Mouse (Mus musculus): ENCODE data around the gene Cdhr3.
A peak's percentile ranks its signal among the peaks of the same experiment; 100 is the strongest.

Cdhr3 gene

GRCm38 (mm10) chr12:33035089-33035718 lies 57.5 kb downstream of the Cdhr3 start:
- DNase-seq (ENCODE audit: low spot score in 2 of 2), result no peak

- no peak for DNase-seq (ENCODE audit: low spot score in 2 of 2)
Observed at GRCm38 (mm10) chr12:33034343-33035088, 58.2 kb downstream of the Cdhr3 start.

- DNase-seq (ENCODE audit: low spot score in 2 of 2), result no peak
Observed at GRCm38 (mm10) chr12:33033221-33033620, 59.5 kb downstream of the Cdhr3 start.

GRCm38 (mm10) chr12:33030589-33030988 lies 62.1 kb downstream of the Cdhr3 start:
- no peak for DNase-seq (ENCODE audit: low spot score in 2 of 2)

- DNase-seq (ENCODE audit: low spot score in 2 of 2), result no peak
Observed at GRCm38 (mm10) chr12:33030066-33030465, 62.6 kb downstream of the Cdhr3 start.

DNA sequence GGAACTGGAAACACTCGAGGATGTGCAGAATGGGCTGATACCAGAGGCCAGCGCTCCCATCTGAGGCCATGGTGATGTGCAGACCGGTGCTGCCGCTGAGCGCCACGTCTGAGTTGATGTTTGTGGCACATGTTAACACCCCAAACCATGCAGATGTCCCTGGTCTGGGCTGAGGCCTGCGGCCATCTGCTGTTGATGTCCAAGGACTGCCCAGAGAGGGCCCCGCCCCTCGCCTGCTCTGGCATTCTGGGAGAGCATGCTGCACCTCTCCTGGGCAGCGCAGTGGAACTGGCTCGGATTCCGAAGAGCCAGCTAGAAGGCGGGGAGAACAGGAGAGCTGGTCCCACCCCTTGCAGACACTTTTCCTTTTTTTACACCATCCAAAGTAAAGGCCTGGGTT lies 64.0 kb downstream of the Cdhr3 start:
- DNase-seq (ENCODE audit: low spot score in 2 of 2), result no peak

DNA sequence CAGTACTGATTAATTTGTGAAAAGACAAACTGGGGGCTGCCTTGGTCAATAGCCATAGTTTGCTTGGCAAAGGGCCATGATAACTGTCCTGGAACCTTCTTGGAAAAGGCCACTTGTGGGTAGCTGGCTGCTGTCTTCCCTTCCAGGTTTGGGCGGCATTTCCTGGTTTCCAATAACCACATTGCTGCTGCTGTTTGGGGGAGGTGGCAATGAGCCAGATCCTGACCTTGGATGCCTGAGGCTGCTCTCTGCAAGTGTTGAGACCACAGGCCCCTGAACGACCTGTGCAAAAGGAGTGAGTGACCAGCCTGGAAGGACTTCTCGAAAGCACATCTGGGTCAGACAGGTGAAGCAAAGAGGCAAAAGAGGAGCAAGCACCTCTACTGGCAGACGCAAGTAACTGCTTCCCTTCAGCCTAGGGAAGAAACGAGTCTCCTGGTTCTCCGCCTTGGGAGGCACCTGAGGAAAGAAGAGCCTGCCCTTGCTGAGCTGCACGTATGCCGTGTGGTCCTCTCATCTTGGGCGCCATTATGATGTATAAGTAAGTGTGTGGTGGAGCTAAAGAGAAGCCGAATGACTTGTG lies 64.5 kb downstream of the Cdhr3 start:
- DNase-seq (ENCODE audit: low spot score in 2 of 2), result no peak

- DNase-seq (ENCODE audit: low spot score in 2 of 2), result peak; percentile 71 to 81
Observed at GRCm38 (mm10) chr12:33027093-33027492, 65.6 kb downstream of the Cdhr3 start.

GRCm38 (mm10) chr12:33024524-33024923 lies 68.2 kb downstream of the Cdhr3 start:
- no peak for DNase-seq (ENCODE audit: low spot score in 2 of 2)

DNA sequence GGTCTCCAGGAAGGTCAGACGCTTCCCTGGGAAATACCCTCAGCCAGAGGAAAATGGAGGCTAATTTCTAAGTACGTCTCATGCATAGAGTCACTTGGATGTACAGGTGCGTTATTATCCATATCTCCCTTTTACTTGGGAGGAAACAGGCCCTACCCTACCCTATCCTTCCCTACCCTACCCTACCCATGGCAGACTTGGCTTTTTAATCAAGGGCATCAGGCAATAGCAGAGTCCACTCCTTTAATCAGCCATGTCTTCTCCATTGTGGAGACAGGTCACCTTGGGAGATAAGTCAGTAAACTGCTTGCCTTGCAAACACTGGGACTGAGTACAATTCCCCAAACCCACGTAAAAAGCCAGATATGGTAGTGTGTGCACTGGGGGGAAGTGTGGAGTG lies 70.9 kb downstream of the Cdhr3 start:
- DNase-seq (ENCODE audit: low spot score in 2 of 2), result no peak

GRCm38 (mm10) chr12:33021140-33021539 lies 71.5 kb downstream of the Cdhr3 start:
- no peak for DNase-seq (ENCODE audit: low spot score in 2 of 2)

DNA sequence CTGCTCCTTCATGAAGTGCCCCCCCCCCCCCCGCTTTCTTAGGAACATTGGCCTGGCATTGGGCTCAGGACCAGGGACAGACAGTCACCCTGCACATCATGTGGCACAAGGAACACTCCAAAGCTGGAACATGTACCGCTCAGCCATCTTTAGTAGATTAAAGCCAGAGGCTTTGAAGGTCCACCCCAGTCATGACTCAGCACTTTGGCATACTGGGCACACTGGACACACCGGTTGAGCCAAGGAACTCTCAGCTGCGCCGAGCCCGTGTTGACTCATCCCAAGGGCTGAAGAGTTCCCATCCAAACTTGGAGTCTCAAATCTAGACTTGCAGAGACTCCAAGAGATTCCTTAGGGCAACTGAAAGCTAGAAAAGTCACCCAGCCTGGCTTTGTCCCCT lies 72.7 kb downstream of the Cdhr3 start:
- DNase-seq (ENCODE audit: low spot score in 2 of 2), result no peak

- DNase-seq (ENCODE audit: low spot score in 2 of 2), result no peak
Observed at GRCm38 (mm10) chr12:33018601-33019000, 74.1 kb downstream of the Cdhr3 start.

DNA sequence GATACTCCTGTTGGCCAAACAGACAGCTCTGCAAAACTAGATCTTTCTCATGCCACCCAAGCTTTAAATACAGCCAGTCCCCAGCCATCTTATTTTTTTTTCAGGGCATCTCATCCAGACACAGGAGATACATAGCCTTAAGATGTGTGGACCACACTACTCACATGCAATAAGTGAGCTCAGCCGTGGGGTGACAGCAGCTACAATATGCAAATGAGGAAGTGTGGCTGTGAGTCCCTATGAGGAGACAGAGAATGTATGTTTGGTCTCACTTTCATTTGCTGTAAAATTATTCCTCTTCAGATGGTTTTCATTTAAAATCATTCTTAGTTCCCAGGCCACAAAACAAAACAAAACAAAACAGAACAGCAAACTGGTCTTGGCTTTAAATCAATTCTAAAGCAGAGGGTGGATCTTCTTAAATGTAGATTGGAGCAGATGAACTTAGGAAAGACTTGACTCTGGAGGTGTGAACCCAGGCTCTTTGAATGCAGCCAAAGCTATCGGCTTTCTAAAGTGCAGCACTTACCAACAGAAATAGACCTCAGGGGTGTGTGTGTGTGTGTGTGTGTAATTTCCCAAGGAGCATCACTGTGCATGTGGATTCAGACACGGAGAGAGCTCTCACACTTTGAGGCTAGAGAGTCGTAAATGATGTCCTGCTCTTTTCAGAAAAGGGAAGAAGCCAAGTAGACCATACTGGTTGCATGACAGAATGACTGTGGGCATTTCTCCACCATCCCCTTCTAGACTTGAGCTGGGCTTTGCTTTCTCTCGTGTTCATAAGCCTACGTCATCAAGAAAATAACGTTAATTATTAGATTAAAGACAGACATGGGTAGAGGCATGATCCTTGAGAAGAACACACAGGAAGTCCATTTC lies 75.6 kb downstream of the Cdhr3 start:
- no peak for DNase-seq (ENCODE audit: low spot score in 2 of 2)

DNA sequence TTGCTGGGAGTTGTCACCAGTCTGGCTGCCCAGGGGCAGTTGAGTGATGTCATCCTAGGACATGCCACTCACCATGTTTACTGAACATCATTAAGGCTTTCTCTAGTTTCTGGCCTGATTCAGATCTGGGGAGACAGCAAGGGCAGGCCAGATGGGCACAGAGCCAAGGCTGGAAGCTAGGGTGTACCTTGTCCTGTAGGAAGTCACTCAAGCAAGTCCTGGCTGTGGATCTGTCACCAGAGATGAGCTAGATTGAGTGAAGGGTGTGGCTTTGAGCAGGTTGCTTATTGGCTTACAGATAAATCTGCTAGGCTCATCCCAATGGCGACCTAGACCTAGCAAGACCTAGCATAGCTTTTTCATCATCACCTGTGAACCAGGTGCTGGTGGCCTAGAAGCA lies 77.6 kb downstream of the Cdhr3 start:
- DNase-seq (ENCODE audit: low spot score in 2 of 2), result no peak

DNA sequence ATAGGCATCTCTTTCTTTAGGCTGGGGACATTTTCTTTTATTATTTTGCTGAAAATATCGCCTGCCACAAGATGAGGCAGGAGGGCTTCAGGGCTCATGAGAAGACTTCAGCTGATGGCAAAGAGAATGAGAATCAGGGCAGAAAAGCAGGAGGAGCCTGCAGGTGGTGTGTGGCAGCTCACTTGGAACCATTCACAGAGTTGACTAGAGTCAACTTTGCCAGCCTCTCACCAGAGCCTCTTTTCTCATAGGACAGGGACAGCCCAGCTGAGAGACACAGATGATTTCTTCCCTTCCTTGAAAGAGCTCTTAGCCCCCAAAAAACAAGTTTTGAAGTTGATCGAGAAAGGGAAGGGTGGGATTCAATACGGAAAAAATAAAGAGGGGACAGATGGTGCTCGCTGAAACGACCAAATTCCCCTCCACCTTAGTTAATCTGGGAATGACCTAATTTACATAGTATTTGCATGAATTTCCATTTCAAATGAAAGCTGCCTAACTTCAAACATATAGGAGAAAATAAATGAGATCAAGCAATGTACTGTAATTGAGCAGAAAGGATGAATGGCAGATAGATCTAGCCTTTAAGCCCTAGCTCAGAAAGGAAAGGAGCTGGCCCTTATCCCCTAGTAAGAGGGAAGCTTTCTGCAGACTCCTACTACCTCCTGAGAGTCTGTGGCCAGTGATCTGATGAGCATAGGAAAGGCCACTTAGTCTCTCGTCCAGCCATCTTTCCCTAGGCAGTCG lies 78.5 kb downstream of the Cdhr3 start:
- DNase-seq (ENCODE audit: low spot score in 2 of 2), result no peak

GRCm38 (mm10) chr12:33010026-33010425 lies 82.6 kb downstream of the Cdhr3 start:
- peak in 1 of 2 experiments; percentile 48 for DNase-seq (ENCODE audit: low spot score in 2 of 2)

GRCm38 (mm10) chr12:33009206-33009966 lies 83.3 kb downstream of the Cdhr3 start:
- no peak for DNase-seq (ENCODE audit: low spot score in 2 of 2)

DNA sequence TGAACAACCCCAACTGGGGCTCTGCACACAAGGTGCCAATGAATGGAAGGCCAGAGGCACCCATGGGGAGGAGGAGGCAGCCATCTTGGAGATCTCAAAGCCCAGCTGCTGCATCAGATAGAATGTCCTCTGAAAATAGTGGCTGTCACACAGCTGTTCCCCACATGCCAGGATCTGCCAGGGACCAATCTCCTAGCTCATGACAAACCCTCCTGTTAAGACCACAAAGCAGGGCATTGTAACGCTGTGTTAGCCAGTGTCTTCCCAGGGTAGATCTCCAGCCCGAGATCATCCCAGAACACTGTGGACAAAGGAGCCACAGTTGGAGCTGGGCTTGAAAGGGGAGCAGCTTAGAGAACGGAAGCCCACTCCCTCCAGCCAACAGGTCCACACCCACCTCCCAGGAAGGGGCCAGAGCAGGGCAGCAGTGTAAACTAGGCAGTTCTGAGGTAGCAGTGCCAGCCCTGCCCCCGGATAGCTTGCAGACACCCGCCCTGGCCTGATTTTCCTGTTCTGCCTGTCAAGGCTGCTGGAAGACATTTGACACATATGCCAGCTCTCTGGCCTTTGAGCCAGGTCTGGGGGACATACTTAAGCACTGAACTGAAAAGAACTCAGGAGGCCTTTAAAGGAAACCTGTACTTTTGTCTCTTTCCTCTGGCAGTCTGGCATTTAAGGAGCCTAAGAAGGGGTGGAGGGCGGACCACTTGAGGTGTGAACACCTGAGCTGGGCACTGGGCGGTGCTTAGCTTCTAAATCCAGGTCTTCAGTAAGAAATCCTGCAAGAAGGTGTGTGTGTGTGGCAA lies 84.2 kb downstream of the Cdhr3 start:
- DNase-seq (ENCODE audit: low spot score in 2 of 2), result no peak

- no peak for DNase-seq (ENCODE audit: low spot score in 2 of 2)
Observed at GRCm38 (mm10) chr12:33007176-33007575, 85.5 kb downstream of the Cdhr3 start.

All from frontal cortex, postnatal 36 days (tissue).